24 mouse cellular contexts compared by ENCODE assay signal in the genomic region with DNA sequence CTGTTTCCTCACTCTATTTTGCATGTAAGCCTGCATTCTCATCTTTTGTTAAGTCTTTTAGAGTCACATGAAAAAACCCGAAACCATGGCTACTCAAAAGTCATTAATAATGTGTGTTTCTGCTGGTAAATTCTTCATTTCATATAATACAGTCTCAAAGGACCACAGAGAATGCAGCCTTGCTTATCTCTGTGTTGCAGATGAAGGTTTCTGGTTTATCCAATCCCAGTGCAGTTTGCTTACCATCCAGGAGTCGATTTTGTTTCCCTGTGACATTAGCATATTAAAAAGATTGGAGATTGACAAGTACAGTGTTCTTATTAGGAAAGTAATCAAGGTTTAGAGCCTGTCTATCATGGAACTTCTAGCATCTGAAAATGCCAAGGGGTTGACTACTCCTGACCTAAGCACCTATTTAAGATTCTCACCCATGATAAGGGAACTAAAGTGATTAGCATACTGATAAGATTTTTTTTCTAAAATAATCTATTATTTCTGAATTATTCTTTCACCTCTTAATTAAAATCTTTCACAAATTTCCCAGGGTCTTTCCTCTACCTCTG.
"Had no signal": no experiment of that assay in that cellular context is flagged by ENCODE, and none has a peak within 500 bp of the region (broad histone marks: within the 10 kb centered on the region; RNA-seq: fewer than 3 reads in every experiment).

No protein-coding gene starts in this region.

- H3K36me3 ChIP-seq: heart, embryonic 13.5 days; heart, embryonic 15.5 days; hindbrain, embryonic 15.5 days; kidney, embryonic 15.5 days; limb, embryonic 13.5 days; limb, embryonic 15.5 days had no signal

- H3K27me3 ChIP-seq: heart, embryonic 13.5 days; heart, embryonic 15.5 days; hindbrain, embryonic 15.5 days; kidney, embryonic 15.5 days; limb, embryonic 13.5 days; limb, embryonic 15.5 days had no signal

- H3K9me3 ChIP-seq: heart, embryonic 13.5 days; heart, embryonic 15.5 days; hindbrain, embryonic 15.5 days; kidney, embryonic 15.5 days; limb, embryonic 13.5 days; limb, embryonic 15.5 days had no signal

- H3K4me1 ChIP-seq: heart, embryonic 13.5 days; heart, embryonic 15.5 days; hindbrain, embryonic 15.5 days; kidney, embryonic 15.5 days; limb, embryonic 13.5 days; limb, embryonic 15.5 days had no signal

- H3K4me3 ChIP-seq: heart, adult 2 months; heart, embryonic 13.5 days; heart, embryonic 15.5 days; hindbrain, embryonic 15.5 days; kidney, embryonic 15.5 days; limb, embryonic 13.5 days; limb, embryonic 15.5 days had no signal

- H3K9ac ChIP-seq: forebrain, postnatal 0 days; heart, embryonic 13.5 days; heart, embryonic 15.5 days; hindbrain, embryonic 15.5 days; kidney, embryonic 15.5 days; limb, embryonic 13.5 days; limb, embryonic 15.5 days had no signal

- H3K4me2 ChIP-seq: heart, embryonic 11.5 days; heart, embryonic 13.5 days; heart, embryonic 15.5 days; hindbrain, embryonic 15.5 days; kidney, embryonic 15.5 days; limb, embryonic 13.5 days; limb, embryonic 15.5 days had no signal

- ATAC-seq: forebrain, postnatal 0 days; intestine, embryonic 16.5 days had no signal

- DNase-seq: forebrain, postnatal 0 days; gastrocnemius, postnatal 14 days; gastrocnemius, postnatal 36 days; heart, adult 11 months; heart, adult 2 months; heart, postnatal 14 days; heart, postnatal 36 days; kidney, adult 11 months; kidney, adult 2 months; kidney, adult 9 months; kidney, postnatal 14 days; kidney, postnatal 36 days; layer of hippocampus, adult 9-11 months; layer of hippocampus, postnatal 36 days; left cerebral cortex, postnatal 4 days had no signal

- H3K27ac ChIP-seq: heart, adult 2 months; heart, embryonic 13.5 days; heart, embryonic 15.5 days; hindbrain, embryonic 15.5 days; kidney, embryonic 15.5 days; kidney, postnatal 0 days; limb, embryonic 13.5 days; limb, embryonic 15.5 days had no signal
